Mouse (Mus musculus) megakaryocyte, embryonic 14.5 days (primary cell): ENCODE results near the gene Polg2. TPM values are rescaled to one million over a fixed set of nuclear protein-coding genes. Genes with fewer than 3 reads are reported as not detected.
A peak's percentile ranks its signal among the peaks of the same experiment; 100 is the strongest.

Experiments
- H3K27me3 ChIP-seq: replicated peaks from 2 replicates; pipeline ENCODE3; 2012; ENCODE audit warnings: inconsistent platforms
- H3K36me3 ChIP-seq: replicated peaks from 2 replicates; pipeline ENCODE3; 2012; ENCODE audit warnings: low read length, inconsistent platforms, mixed read lengths
- H3K4me1 ChIP-seq: 2 replicates; pipeline ENCODE4 v1.6.1; 2012; ENCODE audit warnings: inconsistent platforms
- H3K4me3 ChIP-seq: replicated peaks from 2 replicates; pipeline ENCODE3; 2012; ENCODE audit warnings: moderate library complexity, mild to moderate bottlenecking, inconsistent platforms
- H3K9me3 ChIP-seq: 2 replicates; pipeline ENCODE4 v1.6.1; 2012; ENCODE audit warnings: inconsistent platforms
- FLI1 ChIP-seq: IDR thresholded peaks from 2 replicates; pipeline ENCODE4 v1.6.1; 2012; ENCODE audit warnings: low read length, inconsistent platforms, mixed read lengths
- GATA1 ChIP-seq: IDR thresholded peaks from 3 replicates; pipeline ENCODE4 v1.6.1; 2012; ENCODE audit warnings: mixed read lengths, low read length, inconsistent platforms, borderline replicate concordance
- polyA plus RNA-seq: library from polyadenylated mRNA; stranded (reverse); fragments of >175 nt; gene quantifications from 2 replicates; pipeline ENCODE4 v1.2.3, GENCODE M21; 2012; ENCODE audit warnings: low replicate concordance; ENCODE audit not compliant: insufficient read depth

Gene Polg2
- polyA plus RNA-seq, 1 experiment: 0.62 TPM

- Histone ChIP-seq H3K4me1 (peaks cover 46% of the 10 kb centered on the region), H3K36me3 (peaks cover 71% of the 10 kb centered on the region), H3K4me3 (no peak overlapping the region), H3K9me3 (no peaks in the 10 kb centered on the region), H3K27me3 (no peaks in the 10 kb centered on the region)
- no peak for TF ChIP-seq FLI1
- TF ChIP-seq GATA1: no peak
Observed at GRCm38 (mm10) chr11:106780590-106781220, 1.4 kb upstream of the Polg2 start.

DNA sequence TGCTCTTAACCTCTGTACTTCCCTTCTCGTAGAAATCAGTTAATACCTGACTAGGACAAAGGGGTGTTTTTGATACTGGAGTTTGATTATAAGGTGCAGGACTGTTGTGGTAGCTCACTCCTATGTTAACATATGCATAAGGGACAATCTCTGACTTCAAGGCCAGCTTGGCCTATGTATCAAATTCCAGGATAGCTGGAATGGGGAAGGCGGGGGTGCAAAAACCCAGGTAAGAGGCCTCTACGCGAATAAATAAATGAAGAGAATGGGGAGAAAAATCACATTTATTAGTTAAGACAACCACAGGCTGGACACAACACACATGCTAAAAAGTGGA is 720 bp upstream of the Polg2 start:
- Histone ChIP-seq H3K4me3 (peak overlapping the region; percentile 97), H3K4me1 (peaks cover 41% of the 10 kb centered on the region), H3K9me3 (no peaks in the 10 kb centered on the region), H3K27me3 (no peaks in the 10 kb centered on the region), H3K36me3 (peaks cover 71% of the 10 kb centered on the region)
- TF ChIP-seq GATA1: no peak
- TF ChIP-seq FLI1: no peak

- Histone ChIP-seq H3K4me3 (peak overlapping the region; percentile 97), H3K27me3 (no peaks in the 10 kb centered on the region), H3K36me3 (peaks cover 71% of the 10 kb centered on the region), H3K4me1 (peaks cover 38% of the 10 kb centered on the region), H3K9me3 (no peaks in the 10 kb centered on the region)
- TF ChIP-seq FLI1 (no peak), GATA1 (no peak)
Observed at GRCm38 (mm10) chr11:106778589-106779387, 549 bp downstream of the Polg2 start.

- Histone ChIP-seq H3K4me1 (peaks cover 32% of the 10 kb centered on the region), H3K27me3 (no peaks in the 10 kb centered on the region), H3K4me3 (no peak overlapping the region), H3K9me3 (no peaks in the 10 kb centered on the region), H3K36me3 (peaks cover 71% of the 10 kb centered on the region)
- TF ChIP-seq FLI1: no peak
- TF ChIP-seq GATA1: no peak
Observed at GRCm38 (mm10) chr11:106778132-106778531, 1.2 kb downstream of the Polg2 start.

DNA sequence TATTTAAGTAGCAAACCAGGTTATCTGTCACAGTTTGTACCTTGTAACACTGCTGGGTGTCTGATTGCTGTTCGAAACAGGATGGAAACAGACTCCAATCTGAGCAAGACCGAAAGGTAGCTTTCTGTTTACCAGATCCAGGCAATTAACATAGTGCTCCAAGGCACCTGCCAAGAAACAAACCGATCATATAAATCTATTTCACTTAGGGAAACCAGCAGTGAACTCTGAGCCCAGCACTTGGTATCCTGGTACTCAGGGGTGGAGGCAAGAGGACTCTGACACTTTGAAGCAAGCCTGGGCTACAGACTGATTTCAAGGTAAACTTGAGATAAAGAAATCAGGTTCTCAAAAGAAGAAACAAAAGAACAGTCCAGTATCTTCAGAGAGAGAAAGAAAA is 1.9 kb downstream of the Polg2 start:
- Histone ChIP-seq H3K27me3 (no peaks in the 10 kb centered on the region), H3K36me3 (peaks cover 71% of the 10 kb centered on the region), H3K4me3 (no peak overlapping the region), H3K9me3 (no peaks in the 10 kb centered on the region), H3K4me1 (peaks cover 25% of the 10 kb centered on the region)
- TF ChIP-seq GATA1: no peak
- no peak for TF ChIP-seq FLI1

- Histone ChIP-seq H3K4me1 (peaks cover 23% of the 10 kb centered on the region), H3K36me3 (peaks cover 71% of the 10 kb centered on the region), H3K27me3 (no peaks in the 10 kb centered on the region), H3K4me3 (no peak overlapping the region), H3K9me3 (no peaks in the 10 kb centered on the region)
- no peak for TF ChIP-seq GATA1
Observed at GRCm38 (mm10) chr11:106776960-106777359, 2.4 kb downstream of the Polg2 start.

DNA sequence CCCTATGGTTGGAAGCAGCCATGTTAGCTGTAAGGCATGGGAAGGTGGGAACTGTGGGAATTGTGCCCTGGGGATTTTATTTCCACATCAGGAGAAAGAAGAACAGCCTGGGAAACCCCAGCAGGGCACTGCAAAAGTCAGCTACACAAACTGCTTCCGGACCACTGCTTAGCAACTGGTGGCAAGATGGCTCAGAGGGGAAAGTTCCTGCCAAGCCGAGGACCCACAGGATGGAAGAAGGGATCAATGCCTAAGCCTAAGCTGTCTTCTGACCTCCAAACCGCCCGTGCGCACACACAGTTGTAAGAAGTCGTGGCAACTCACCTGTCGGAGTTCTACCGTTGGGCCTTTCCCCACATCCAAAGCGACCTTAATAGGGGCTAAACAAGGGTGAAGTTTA is 6.3 kb downstream of the Polg2 start:
- Histone ChIP-seq H3K36me3 (peaks cover 83% of the 10 kb centered on the region), H3K4me1 (peaks cover 8% of the 10 kb centered on the region; the same call in 1 of the 2 replicates), H3K4me3 (no peak overlapping the region), H3K9me3 (no peaks in the 10 kb centered on the region), H3K27me3 (no peaks in the 10 kb centered on the region)
- no peak for TF ChIP-seq FLI1
- no peak for TF ChIP-seq GATA1

DNA sequence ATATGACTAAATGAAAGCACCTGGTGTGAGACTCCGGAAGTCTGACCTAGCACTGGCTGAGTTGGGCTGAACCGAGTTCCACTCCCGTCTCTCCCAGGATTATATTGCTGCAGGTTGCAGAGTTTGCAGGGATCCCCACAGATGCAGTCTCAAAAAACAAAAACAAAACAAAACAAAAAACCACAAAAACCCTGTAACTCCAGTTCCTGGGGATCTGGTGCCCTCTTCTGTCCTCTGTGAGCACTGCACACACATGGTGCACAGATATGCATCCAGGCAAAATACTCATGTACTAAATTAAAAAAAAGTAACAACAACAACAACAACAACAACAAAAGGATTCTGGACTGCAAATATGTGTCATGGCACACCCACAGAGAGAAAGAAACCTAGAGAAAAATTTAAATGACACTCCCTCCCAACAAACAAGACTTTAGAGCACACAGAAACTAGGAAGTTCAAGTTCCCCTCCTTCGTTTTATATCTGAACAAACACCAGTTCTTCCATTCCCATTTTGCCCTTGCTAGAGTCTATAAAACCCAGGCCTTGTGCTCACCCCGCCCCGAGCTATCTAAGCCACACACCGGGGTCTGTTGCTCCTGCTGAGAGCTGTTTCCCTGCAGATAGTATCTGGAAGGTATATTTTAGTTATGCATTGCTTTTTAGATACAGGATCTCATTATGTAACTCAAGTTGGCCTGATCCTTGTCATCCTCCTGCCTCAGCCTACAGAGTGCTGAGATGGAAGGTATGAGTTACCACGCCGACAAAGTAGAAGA is 9.0 kb downstream of the Polg2 start:
- no peaks in the 10 kb centered on the region for H3K27me3 ChIP-seq
- H3K36me3 ChIP-seq: peaks cover 88% of the 10 kb centered on the region
- H3K9me3 ChIP-seq: peaks cover 4% of the 10 kb centered on the region; the same call in 1 of the 2 replicates
- TF ChIP-seq FLI1: no peak
- peaks cover under 1% of the 10 kb centered on the region; the same call in 1 of the 2 replicates for H3K4me1 ChIP-seq
- no peak overlapping the region for H3K4me3 ChIP-seq

GRCm38 (mm10) chr11:106767516-106767915 is 11.8 kb downstream of the Polg2 start:
- Histone ChIP-seq H3K9me3 (peaks cover 4% of the 10 kb centered on the region; the same call in 1 of the 2 replicates), H3K4me1 (peaks cover 29% of the 10 kb centered on the region), H3K4me3 (no peak overlapping the region), H3K36me3 (peaks cover 69% of the 10 kb centered on the region), H3K27me3 (no peaks in the 10 kb centered on the region)
- TF ChIP-seq GATA1: no peak
- TF ChIP-seq FLI1: no peak
